Mouse (Mus musculus) megakaryocyte, embryonic 14.5 days (primary cell): ENCODE measurements around the gene Rhof.

Source experiments
- FLI1 ChIP-seq: IDR thresholded peaks from 2 replicates; pipeline ENCODE4 v1.6.1; 2012; ENCODE audit warnings: low read length, inconsistent platforms, mixed read lengths
- GATA1 ChIP-seq: IDR thresholded peaks from 3 replicates; pipeline ENCODE4 v1.6.1; 2012; ENCODE audit warnings: mixed read lengths, low read length, inconsistent platforms, borderline replicate concordance

DNA sequence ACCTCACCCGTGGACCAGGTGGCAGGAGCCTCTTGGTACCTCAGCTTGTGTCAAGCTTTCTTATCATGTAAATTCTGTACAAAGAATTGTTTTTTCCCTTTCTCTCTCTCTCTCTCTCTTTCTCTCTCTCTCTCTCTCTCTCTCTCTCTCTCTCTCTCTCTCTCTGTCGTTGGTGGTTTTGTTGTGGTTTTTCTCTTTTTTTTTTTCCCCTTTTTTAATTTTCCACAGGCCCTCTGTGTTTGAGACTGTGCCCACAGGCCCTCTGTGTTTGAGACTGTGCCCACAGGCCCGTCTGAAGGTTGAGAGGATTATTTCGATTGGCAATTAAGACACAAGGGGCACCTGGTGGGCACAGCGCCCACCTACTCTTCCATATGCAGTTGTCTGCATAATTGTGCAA lies 35.1 kb upstream of the Rhof start:
- TF ChIP-seq GATA1, result no peak
- TF ChIP-seq FLI1, result no peak
